Mouse (Mus musculus) cortical plate, adult 2 months (tissue): ENCODE measurements around the gene Soga1. TPM values are rescaled to one million over a fixed set of nuclear protein-coding genes. Genes with fewer than 3 reads are reported as not detected.
A peak's percentile ranks its signal among the peaks of the same experiment; 100 is the strongest.

ENCODE experiments used
- H3K27ac ChIP-seq: fragments of 200-500 bp; 2 replicates; pipeline ENCODE4 v1.5.1; 2012; ENCODE audit warnings: low read length, control low read depth, inconsistent platforms; ENCODE audit not compliant: insufficient read depth
- H3K4me1 ChIP-seq: fragments of 200-500 bp; 2 replicates; pipeline ENCODE4 v1.6.1; 2011; ENCODE audit warnings: low read length; ENCODE audit not compliant: control insufficient read depth, insufficient read depth
- H3K4me3 ChIP-seq: fragments of 200-500 bp; 2 replicates; pipeline ENCODE4 v1.5.1; 2011; ENCODE audit warnings: mild to moderate bottlenecking, low read length, control low read depth; ENCODE audit not compliant: insufficient read depth
- CTCF ChIP-seq: fragments of 200-500 bp; IDR thresholded peaks from 2 replicates; pipeline ENCODE4 v1.5.1; 2011; ENCODE audit warnings: mild to moderate bottlenecking, control low read depth, low read length; ENCODE audit not compliant: insufficient read depth; ENCODE audit errors: extremely low read depth
- POLR2A ChIP-seq: fragments of 200-500 bp; IDR thresholded peaks from 2 replicates; pipeline ENCODE4 v1.6.1; 2011; ENCODE audit warnings: mild to moderate bottlenecking, low read length, control low read depth; ENCODE audit not compliant: insufficient read depth; ENCODE audit errors: extremely low read depth
- polyA plus RNA-seq: library from polyadenylated mRNA; depleted of rRNA; stranded (reverse); fragments of >200 nt; gene quantifications from 2 replicates; pipeline ENCODE4 v1.2.3, GENCODE M21; 2012; rRNA removed

Gene Soga1
- 5.8 and 6.8 TPM in 2 replicates for polyA plus RNA-seq

- Histone ChIP-seq H3K27ac (peak within 1 kb of the TSS; percentile 84), H3K4me1 (peaks cover 6% of the 10 kb centered on the region), H3K4me3 (peak within 1 kb of the TSS; percentile 37)
- TF ChIP-seq CTCF (0 out of 2 replicates have a peak, but pooled peaks have one; percentile 1), POLR2A (no peak)
These were observed at the start of gene Soga1 for GRCm38 (mm10) chr2:157078793-157079700. Soga1 (minus strand) TSS chr2:157079254.

- H3K27ac ChIP-seq, result no peak overlapping the region
- H3K4me3 ChIP-seq, result no peak overlapping the region
- TF ChIP-seq CTCF (peak; percentile 37), POLR2A (no peak)
These were observed 49.0 kb upstream of the Soga1 start for GRCm38 (mm10) chr2:157128072-157128471.

GRCm38 (mm10) chr2:157127370-157127769, 48.3 kb upstream of the Soga1 start:
- no peak overlapping the region for H3K4me3 ChIP-seq
- no peak for TF ChIP-seq CTCF
- TF ChIP-seq POLR2A, result no peak
- no peak overlapping the region for H3K27ac ChIP-seq
- no peaks in the 10 kb centered on the region for H3K4me1 ChIP-seq

More at GRCm38 (mm10) chr2:157128072-157128471, 49.0 kb upstream of the Soga1 start:
- H3K4me1 ChIP-seq, result no peaks in the 10 kb centered on the region

DNA sequence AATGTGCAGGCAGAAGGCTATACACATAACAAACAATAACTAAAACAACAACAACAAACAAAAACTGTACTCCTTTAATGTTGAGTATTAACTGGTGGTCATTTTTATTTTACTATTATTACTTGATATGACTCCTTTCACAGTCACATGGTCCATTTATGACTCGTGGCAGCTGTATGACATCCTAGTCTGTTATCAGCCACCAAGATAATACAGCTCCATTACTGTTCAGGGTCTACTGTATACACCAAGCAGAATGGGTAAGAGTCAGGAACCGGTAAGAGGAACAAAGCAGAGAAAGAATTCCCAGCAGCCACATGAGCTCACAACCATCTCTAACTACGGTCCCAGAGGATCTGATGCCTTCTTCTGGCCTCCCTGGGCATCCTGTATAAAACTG, 46.2 kb upstream of the Soga1 start:
- Histone ChIP-seq H3K4me3 (no peak overlapping the region), H3K4me1 (no peaks in the 10 kb centered on the region), H3K27ac (no peak overlapping the region)
- no peak for TF ChIP-seq CTCF
- TF ChIP-seq POLR2A, result no peak

DNA sequence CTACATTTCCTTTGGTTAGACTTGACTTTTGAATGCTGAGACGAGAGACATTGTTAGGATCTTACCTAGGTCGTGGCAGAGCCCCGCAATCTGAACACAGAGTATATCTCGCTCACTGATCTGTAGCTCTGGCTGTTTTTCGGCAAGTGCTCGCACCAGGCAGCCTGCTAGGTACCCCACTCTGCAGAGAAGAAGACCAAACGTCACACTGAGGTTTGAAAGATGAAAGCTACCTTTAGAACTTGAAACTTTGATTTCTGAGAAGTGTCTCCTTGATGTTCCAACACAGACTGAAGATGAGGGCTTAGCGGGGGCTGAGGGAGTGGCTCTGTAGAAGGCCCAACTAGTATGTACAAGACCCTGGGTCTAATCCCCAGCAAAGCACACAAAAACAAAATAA, 42.7 kb upstream of the Soga1 start:
- Histone ChIP-seq H3K4me1 (no peaks in the 10 kb centered on the region), H3K4me3 (no peak overlapping the region), H3K27ac (no peak overlapping the region)
- TF ChIP-seq POLR2A, result no peak
- TF ChIP-seq CTCF, result no peak

DNA sequence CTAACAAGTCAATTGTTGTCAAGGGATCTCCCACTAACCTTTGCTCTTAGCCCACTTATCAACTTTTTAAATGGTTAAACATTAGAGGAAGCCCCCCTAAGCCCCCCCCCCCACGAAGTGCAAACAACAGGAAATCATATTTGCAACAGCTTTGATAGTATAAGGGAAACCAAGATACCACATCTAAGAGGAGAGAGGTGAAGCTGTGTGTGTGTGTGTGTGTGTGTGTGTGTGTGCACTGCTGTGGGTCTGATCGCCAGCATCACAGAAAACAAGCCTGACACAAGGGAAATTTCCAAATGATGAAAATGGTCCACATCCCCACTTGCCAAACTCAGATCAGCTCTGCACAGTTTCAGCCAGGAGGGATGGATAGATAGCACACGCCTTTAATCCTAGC, 40.0 kb upstream of the Soga1 start:
- TF ChIP-seq POLR2A (no peak), CTCF (no peak)
- Histone ChIP-seq H3K4me3 (no peak overlapping the region), H3K27ac (no peak overlapping the region), H3K4me1 (no peaks in the 10 kb centered on the region)

DNA sequence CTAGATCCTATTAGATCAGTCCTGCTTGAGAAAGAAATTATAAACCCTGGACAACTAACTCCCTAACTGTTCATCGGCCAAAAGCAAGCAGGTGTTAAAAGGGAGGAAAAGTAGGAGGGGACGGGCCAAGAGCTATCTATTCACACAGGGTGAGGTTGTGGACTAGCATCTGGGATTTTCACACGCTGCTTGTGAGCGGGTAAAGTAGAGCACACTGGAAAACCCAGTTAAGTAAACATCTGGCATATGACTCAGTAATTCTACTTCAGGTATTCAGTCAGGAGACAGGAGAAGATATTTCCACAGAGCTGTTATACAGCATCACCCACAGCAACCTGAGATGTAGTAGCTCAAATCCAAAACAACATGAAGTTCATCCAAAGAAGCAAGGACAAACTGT, 39.5 kb upstream of the Soga1 start:
- H3K4me3 ChIP-seq, result no peak overlapping the region
- H3K27ac ChIP-seq, result no peak overlapping the region
- TF ChIP-seq POLR2A (no peak), CTCF (no peak)
- H3K4me1 ChIP-seq, result no peaks in the 10 kb centered on the region

DNA sequence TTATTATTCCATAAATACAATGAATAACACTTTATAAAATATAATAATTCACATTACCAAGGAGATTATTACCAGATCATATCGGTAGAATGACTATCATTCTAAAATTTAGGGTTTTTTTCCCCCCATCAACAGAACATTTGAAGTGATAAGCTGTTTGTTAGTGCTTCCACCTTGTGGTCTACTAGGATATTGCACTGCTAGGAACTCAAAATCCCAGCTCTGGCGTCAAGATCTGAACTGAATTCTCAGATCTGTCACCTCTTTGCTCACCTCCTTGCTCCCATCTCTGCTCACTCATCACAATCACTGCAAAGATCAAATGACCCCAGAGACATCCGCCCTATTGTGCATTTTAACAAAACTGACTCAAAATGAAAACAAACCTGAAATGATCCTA, 37.9 kb upstream of the Soga1 start:
- H3K4me3 ChIP-seq, result no peak overlapping the region
- H3K4me1 ChIP-seq, result no peaks in the 10 kb centered on the region
- no peak overlapping the region for H3K27ac ChIP-seq
- peak; percentile 48; the same call in 1 of the 2 replicates for TF ChIP-seq CTCF
- TF ChIP-seq POLR2A, result no peak

GRCm38 (mm10) chr2:157108236-157108635, 29.2 kb upstream of the Soga1 start:
- Histone ChIP-seq H3K4me3 (no peak overlapping the region), H3K27ac (no peak overlapping the region), H3K4me1 (no peaks in the 10 kb centered on the region)
- TF ChIP-seq CTCF (no peak), POLR2A (no peak)

DNA sequence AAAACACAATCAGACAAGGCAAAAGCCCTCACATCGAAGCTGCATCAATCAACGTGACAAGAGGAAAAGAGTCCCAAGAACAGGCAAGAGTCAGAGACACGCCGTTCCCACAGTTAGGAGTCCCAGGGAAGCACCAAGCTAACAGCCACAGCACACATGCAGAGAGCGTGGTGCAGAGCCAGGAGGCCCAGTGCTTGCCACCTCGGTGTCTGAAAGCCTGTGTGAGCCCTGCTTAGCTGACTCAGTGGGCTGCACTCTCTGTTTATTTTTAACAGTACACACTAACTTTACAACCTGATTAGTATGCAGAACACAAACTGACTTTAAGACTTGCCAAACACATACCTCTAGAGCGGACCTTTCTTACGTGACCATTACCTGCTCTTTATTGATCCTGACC, 25.4 kb upstream of the Soga1 start:
- no peak for TF ChIP-seq CTCF
- no peak for TF ChIP-seq POLR2A
- no peak overlapping the region for H3K27ac ChIP-seq
- H3K4me1 ChIP-seq, result no peaks in the 10 kb centered on the region
- H3K4me3 ChIP-seq, result no peak overlapping the region
